Mouse (Mus musculus): ENCODE results near the gene Wwc1. TPM values are rescaled to one million over a fixed set of nuclear protein-coding genes. Genes with fewer than 3 reads are reported as not detected.

Wwc1 gene
- total and polyA plus RNA-seq, 2 experiments from 2014 or later, result 13.8 to 21.2 TPM

DNA sequence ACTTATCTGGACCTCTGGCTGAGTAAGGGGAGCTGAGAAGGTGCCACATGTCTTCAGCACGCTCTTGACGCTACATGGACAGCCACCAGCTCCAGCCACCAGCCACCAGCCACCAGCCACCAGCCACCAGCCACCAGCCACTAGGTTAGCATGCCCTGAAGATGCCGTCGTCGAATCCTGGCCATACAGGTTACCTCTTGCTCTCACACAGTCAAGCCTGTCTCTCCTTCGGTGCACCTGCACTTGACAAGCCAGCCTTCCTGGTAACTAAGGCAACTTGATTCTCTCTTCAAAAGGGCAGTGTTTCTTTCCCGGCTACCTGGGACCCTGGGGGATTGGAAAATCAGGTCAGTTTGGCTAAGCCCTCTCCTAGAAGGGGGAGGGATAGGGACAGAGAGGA lies 7.2 kb downstream of the Wwc1 start:
- Histone ChIP-seq H3K4me2 (ENCODE audit: low read depth) (no peak overlapping the region), H3K27me3 (ENCODE audit: insufficient read depth, low read length) (no peaks in the 10 kb centered on the region), H3K27ac (ENCODE audit: low read depth, low read length) (no peak overlapping the region), H3K9me3 (ENCODE audit: low read length) (no peaks in the 10 kb centered on the region), H3K4me3 (ENCODE audit: low read depth, low read length) (no peak overlapping the region), H3K36me3 (ENCODE audit: insufficient read depth) (no peaks in the 10 kb centered on the region), H3K9ac (no peak overlapping the region), H3K4me1 (ENCODE audit: insufficient read depth) (peaks cover 17% of the 10 kb centered on the region)
- WGBS, result 38% methylated on average over 7 of the region's 7 CpGs
- no peak for DNase-seq
- no peak for ATAC-seq
- TF ChIP-seq CTCF (IDR thresholded peaks at IDR 0.05; ENCODE audit: low read depth), result no peak

GRCm38 (mm10) chr11:35972270-35972931 lies 7.9 kb downstream of the Wwc1 start:
- Histone ChIP-seq H3K9ac (no peak overlapping the region), H3K27me3 (ENCODE audit: insufficient read depth, low read length) (no peaks in the 10 kb centered on the region), H3K4me1 (ENCODE audit: insufficient read depth) (peaks cover 10% of the 10 kb centered on the region), H3K4me2 (ENCODE audit: low read depth) (no peak overlapping the region), H3K9me3 (ENCODE audit: low read length) (no peaks in the 10 kb centered on the region), H3K36me3 (ENCODE audit: insufficient read depth) (no peaks in the 10 kb centered on the region), H3K4me3 (ENCODE audit: low read depth, low read length) (no peak overlapping the region), H3K27ac (ENCODE audit: low read depth, low read length) (no peak overlapping the region)
- no peak for TF ChIP-seq CTCF (IDR thresholded peaks at IDR 0.05; ENCODE audit: low read depth)
- DNase-seq (no peak), ATAC-seq (no peak)
- WGBS, result 14% methylated on average over 6 of the region's 6 CpGs

DNA sequence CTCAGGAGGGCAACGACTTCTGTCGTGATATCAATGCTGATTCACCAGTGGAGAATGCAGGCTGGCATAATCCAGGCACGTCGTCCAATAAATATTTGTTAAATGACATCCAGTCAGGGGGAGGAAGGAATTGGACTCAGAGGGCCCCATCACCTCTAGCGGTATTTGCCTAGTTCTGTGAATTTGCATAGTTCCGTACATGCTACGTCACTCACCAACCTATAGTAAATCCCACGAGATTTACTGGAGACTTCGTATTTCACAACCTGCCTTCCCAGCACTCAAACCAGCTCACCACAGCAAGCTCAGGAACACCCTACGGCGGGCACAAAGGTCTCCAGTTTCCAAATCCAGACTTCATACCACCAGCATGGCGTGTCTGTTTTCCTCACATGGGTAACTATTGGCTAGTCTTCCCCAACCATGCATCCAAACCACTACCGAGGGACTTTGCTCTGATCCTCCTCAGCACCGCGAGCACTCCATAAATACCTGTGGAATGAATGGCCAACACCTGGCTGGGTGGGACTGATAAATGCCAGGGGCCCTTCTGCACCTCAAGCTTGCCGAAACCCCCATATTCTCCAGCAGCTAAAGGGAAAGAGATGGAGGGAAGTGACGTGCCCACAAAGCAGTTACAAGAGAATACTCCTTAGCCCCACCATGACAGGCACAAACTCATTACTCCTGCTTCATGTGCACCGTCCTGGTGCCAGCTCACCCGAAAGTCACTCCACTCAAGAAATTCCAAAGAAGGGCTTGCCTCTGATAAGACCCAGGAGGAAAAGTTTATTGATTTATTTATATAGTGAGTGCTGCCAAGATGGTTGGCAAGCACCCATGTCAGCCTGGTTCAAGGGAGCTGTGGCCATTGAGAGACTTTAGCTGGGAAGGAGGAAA lies 9.3 kb downstream of the Wwc1 start:
- Histone ChIP-seq H3K4me3 (ENCODE audit: low read depth, low read length) (no peak overlapping the region), H3K4me1 (ENCODE audit: insufficient read depth) (peaks cover 1% of the 10 kb centered on the region), H3K27ac (ENCODE audit: low read depth, low read length) (no peak overlapping the region), H3K36me3 (ENCODE audit: insufficient read depth) (no peaks in the 10 kb centered on the region), H3K9me3 (ENCODE audit: low read length) (no peaks in the 10 kb centered on the region), H3K27me3 (ENCODE audit: insufficient read depth, low read length) (no peaks in the 10 kb centered on the region), H3K9ac (no peak overlapping the region), H3K4me2 (ENCODE audit: low read depth) (no peak overlapping the region)
- TF ChIP-seq CTCF (IDR thresholded peaks at IDR 0.05; ENCODE audit: low read depth), result no peak
- no peak for ATAC-seq
- DNase-seq, result no peak
- WGBS, result 90% methylated on average over 19 of the region's 19 CpGs

DNA sequence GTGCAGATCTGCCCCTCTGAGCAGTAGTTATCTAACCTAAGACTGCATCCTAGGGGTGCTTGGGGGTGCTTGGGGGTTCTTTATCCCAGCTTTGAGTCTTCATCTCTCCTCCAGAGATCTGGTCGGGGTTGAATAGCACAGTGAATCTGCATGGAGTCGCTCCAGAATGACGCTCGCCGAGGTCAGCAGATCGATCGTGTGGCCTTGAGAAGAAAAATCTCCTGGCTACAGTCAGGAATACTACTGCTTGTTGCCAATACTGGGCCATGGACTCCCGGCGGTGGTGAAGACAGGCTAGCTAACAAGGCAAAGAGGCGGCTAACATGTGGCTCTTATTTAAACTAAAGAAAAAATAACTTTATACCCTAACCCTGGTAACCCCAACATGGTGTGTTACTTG lies 12.0 kb downstream of the Wwc1 start:
- 96% methylated on average over 10 of the region's 10 CpGs for WGBS

GRCm38 (mm10) chr11:35963981-35964549 lies 16.3 kb downstream of the Wwc1 start:
- H3K4me3 ChIP-seq (ENCODE audit: low read depth, low read length), result no peak overlapping the region
- H3K27me3 ChIP-seq (ENCODE audit: insufficient read depth, low read length), result no peaks in the 10 kb centered on the region
- H3K4me2 ChIP-seq (ENCODE audit: low read depth), result no peak overlapping the region
- no peaks in the 10 kb centered on the region for H3K36me3 ChIP-seq (ENCODE audit: insufficient read depth)
- no peaks in the 10 kb centered on the region for H3K9me3 ChIP-seq (ENCODE audit: low read length)
- no peak for TF ChIP-seq CTCF (IDR thresholded peaks at IDR 0.05; ENCODE audit: low read depth)
- no peaks in the 10 kb centered on the region for H3K4me1 ChIP-seq (ENCODE audit: insufficient read depth)
- H3K9ac ChIP-seq, result no peak overlapping the region
- 85% methylated on average over 9 of the region's 9 CpGs for whole genome bisulfite sequencing
- DNase-seq (no peak), ATAC-seq (no peak)
- no peak overlapping the region for H3K27ac ChIP-seq (ENCODE audit: low read depth, low read length)

More for the DNA sequence above, 12.0 kb downstream of the Wwc1 start:
- Histone ChIP-seq H3K9me3 (ENCODE audit: low read length) (no peaks in the 10 kb centered on the region), H3K9ac (no peak overlapping the region), H3K36me3 (ENCODE audit: insufficient read depth) (no peaks in the 10 kb centered on the region), H3K4me3 (ENCODE audit: low read depth, low read length) (no peak overlapping the region), H3K4me2 (ENCODE audit: low read depth) (no peak overlapping the region), H3K4me1 (ENCODE audit: insufficient read depth) (no peaks in the 10 kb centered on the region; the same call in 1 of the 2 replicates), H3K27me3 (ENCODE audit: insufficient read depth, low read length) (no peaks in the 10 kb centered on the region), H3K27ac (ENCODE audit: low read depth, low read length) (no peak overlapping the region)
- no peak for TF ChIP-seq CTCF (IDR thresholded peaks at IDR 0.05; ENCODE audit: low read depth)
- ATAC-seq (no peak), DNase-seq (no peak)

DNA sequence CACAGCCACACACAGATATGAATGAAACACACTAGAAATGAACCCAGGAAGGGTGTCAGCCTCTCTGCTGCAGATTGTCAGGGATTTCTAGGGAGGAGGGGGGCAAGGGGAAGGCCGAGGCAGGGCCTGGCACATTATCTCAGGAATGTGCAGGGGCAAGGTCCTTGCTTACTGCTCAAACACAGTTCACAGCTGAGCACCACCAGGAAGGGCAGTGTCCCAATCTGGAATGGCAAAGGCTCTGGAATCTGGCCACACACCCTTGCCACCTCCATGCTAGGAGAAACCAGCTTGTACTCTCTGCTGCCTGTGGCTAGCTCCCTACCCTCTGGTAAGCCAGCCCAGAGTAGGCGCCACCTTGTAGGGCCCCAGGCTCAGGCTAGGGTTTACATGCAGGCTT lies 16.8 kb downstream of the Wwc1 start:
- Histone ChIP-seq H3K4me2 (ENCODE audit: low read depth) (no peak overlapping the region), H3K9me3 (ENCODE audit: low read length) (no peaks in the 10 kb centered on the region), H3K4me3 (ENCODE audit: low read depth, low read length) (no peak overlapping the region), H3K9ac (no peak overlapping the region), H3K36me3 (ENCODE audit: insufficient read depth) (no peaks in the 10 kb centered on the region), H3K4me1 (ENCODE audit: insufficient read depth) (no peaks in the 10 kb centered on the region), H3K27ac (ENCODE audit: low read depth, low read length) (no peak overlapping the region), H3K27me3 (ENCODE audit: insufficient read depth, low read length) (no peaks in the 10 kb centered on the region)
- DNase-seq, result no peak
- ATAC-seq, result no peak
- no peak for TF ChIP-seq CTCF (IDR thresholded peaks at IDR 0.05; ENCODE audit: low read depth)
- 54% methylated on average over 2 of the region's 2 CpGs for WGBS

- WGBS, result 92% methylated on average over 2 of the region's 2 CpGs
- ATAC-seq, result no peak
These were observed 17.9 kb downstream of the Wwc1 start for GRCm38 (mm10) chr11:35962431-35962830.

More at GRCm38 (mm10) chr11:35962431-35962830, 17.9 kb downstream of the Wwc1 start:
- H3K9me3 ChIP-seq (ENCODE audit: low read length), result no peaks in the 10 kb centered on the region
- no peaks in the 10 kb centered on the region for H3K4me1 ChIP-seq (ENCODE audit: insufficient read depth)
- H3K27ac ChIP-seq (ENCODE audit: low read depth, low read length), result no peak overlapping the region
- H3K4me3 ChIP-seq (ENCODE audit: low read depth, low read length), result no peak overlapping the region
- H3K4me2 ChIP-seq (ENCODE audit: low read depth), result no peak overlapping the region
- H3K9ac ChIP-seq, result no peak overlapping the region
- H3K27me3 ChIP-seq (ENCODE audit: insufficient read depth, low read length), result no peaks in the 10 kb centered on the region
- H3K36me3 ChIP-seq (ENCODE audit: insufficient read depth), result no peaks in the 10 kb centered on the region
- no peak for DNase-seq
- no peak for TF ChIP-seq CTCF (IDR thresholded peaks at IDR 0.05; ENCODE audit: low read depth)
